Comparison of ENCODE assay signal across 10 mouse cellular contexts in the genomic region with DNA sequence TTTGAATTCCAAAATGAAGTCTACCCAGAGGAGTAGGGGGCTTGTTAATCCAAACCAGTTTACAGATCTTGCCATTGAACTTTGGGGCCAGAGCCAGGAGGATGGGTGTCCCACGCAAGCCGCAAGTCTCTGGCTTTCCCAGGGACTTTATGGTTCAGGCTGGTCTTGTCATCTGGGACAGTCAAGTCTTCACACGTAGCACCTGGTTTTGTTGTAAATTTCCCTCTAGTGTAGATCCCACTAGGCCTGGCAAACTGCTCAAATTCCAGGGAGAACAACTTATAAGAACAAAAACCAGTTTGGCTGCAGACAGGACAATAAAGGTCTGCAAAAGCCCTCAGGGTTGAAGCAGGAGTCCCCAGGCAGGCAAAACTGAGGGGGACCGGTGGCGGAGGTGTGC. TPM values are rescaled to one million over a fixed set of nuclear protein-coding genes. Genes with fewer than 3 reads are reported as not detected.
DNase-seq lines count a peak whose midpoint lies in the region; ATAC-seq and TF ChIP-seq lines count a peak whose summit lies in the region.
"Had no signal": no experiment of that assay in that cellular context is flagged by ENCODE, and none has a peak within 500 bp of the region (broad histone marks: within the 10 kb centered on the region; RNA-seq: fewer than 3 reads in every experiment).

No protein-coding gene starts in this region.

- no peak for TF ChIP-seq POLR2A in small intestine, adult 2 months (IDR thresholded peaks at IDR 0.05; ENCODE audit: low read depth, low read length)

- no peak for ATAC-seq in intestine, embryonic 15.5 days
- no peak for ATAC-seq in intestine, postnatal 0 days
- no peak for ATAC-seq in forebrain, embryonic 13.5 days
- no peak for ATAC-seq in limb, embryonic 11.5 days (ENCODE audit: insufficient number of reproducible peaks, low FRiP score, low TSS enrichment, low read depth)
- no peak for ATAC-seq in frontal cortex, adult (ENCODE audit: low TSS enrichment)

- no peak for DNase-seq in limb, embryonic 11.5 days (ENCODE audit: low spot score)
- DNase-seq in embryo, embryonic 10.5 days (ENCODE audit: low spot score) = no peak
- DNase-seq: kidney, adult 18-20 months; lung, postnatal 10 days; right cerebral cortex, postnatal 4 days had no signal

- 0 out of 2 replicates have a peak overlapping the region, but pooled peaks have one; percentile 99 for H3K4me2 ChIP-seq in intestine, embryonic 15.5 days (replicated peaks)
- no peak overlapping the region for H3K4me2 ChIP-seq in intestine, postnatal 0 days (replicated peaks; ENCODE audit: low read depth)
- H3K4me2 ChIP-seq in forebrain, embryonic 13.5 days = peak overlapping the region; percentile 92; the same call in 1 of the 2 replicates
- peak overlapping the region; percentile 100 for H3K4me2 ChIP-seq in limb, embryonic 11.5 days (ENCODE audit: low read depth, severe bottlenecking)

- H3K9me3 ChIP-seq in intestine, embryonic 15.5 days = no peaks in the 10 kb centered on the region
- no peaks in the 10 kb centered on the region for H3K9me3 ChIP-seq in intestine, postnatal 0 days (ENCODE audit: control insufficient read depth)
- H3K9me3 ChIP-seq in forebrain, embryonic 13.5 days (replicated peaks) = no peaks in the 10 kb centered on the region
- H3K9me3 ChIP-seq in limb, embryonic 11.5 days (ENCODE audit: control insufficient read depth, low read length) = no peaks in the 10 kb centered on the region

- peaks cover 65% of the 10 kb centered on the region for H3K4me1 ChIP-seq in intestine, embryonic 15.5 days (replicated peaks)
- peaks cover 6% of the 10 kb centered on the region; the same call in 1 of the 2 replicates for H3K4me1 ChIP-seq in intestine, postnatal 0 days (replicated peaks; ENCODE audit: control insufficient read depth, insufficient read depth, low read length)
- H3K4me1 ChIP-seq in forebrain, embryonic 13.5 days = peaks cover 75% of the 10 kb centered on the region
- H3K4me1 ChIP-seq in limb, embryonic 11.5 days (ENCODE audit: control insufficient read depth, insufficient read depth, low read length) = peaks cover 57% of the 10 kb centered on the region
- H3K4me1 ChIP-seq in small intestine, adult 2 months (ENCODE audit: control insufficient read depth, insufficient read depth, insufficient read length, low read length) = peaks cover 9% of the 10 kb centered on the region

- no peak for TF ChIP-seq CTCF in intestine, postnatal 0 days (IDR thresholded peaks at IDR 0.05; ENCODE audit: low read depth)
- TF ChIP-seq CTCF in small intestine, adult 2 months (IDR thresholded peaks at IDR 0.05; ENCODE audit: extremely low read depth, insufficient read length, insufficient replicate concordance, low read depth, low read length) = no peak

- H3K36me3 ChIP-seq in intestine, embryonic 15.5 days = no peaks in the 10 kb centered on the region
- H3K36me3 ChIP-seq in intestine, postnatal 0 days (ENCODE audit: control insufficient read depth, insufficient read depth) = 0 out of 2 replicates have a peak, but pooled peaks cover 2% of the 10 kb centered on the region
- H3K36me3 ChIP-seq in forebrain, embryonic 13.5 days (ENCODE audit: poor library complexity, severe bottlenecking) = no peaks in the 10 kb centered on the region
- H3K36me3 ChIP-seq in limb, embryonic 11.5 days (ENCODE audit: control insufficient read depth, insufficient read depth, low read length) = no peaks in the 10 kb centered on the region
- H3K36me3 ChIP-seq in small intestine, adult 2 months (ENCODE audit: control insufficient read depth, insufficient read depth, low read length) = no peaks in the 10 kb centered on the region

- no peak overlapping the region for H3K9ac ChIP-seq in intestine, embryonic 15.5 days
- H3K9ac ChIP-seq in intestine, postnatal 0 days (ENCODE audit: low read depth, low read length) = no peak overlapping the region
- H3K9ac ChIP-seq in forebrain, embryonic 13.5 days = no peak overlapping the region
- no peak overlapping the region; the same call in 1 of the 2 replicates for H3K9ac ChIP-seq in limb, embryonic 11.5 days (ENCODE audit: low read length)

- H3K4me3 ChIP-seq in intestine, embryonic 15.5 days (replicated peaks) = no peak overlapping the region
- H3K4me3 ChIP-seq in intestine, postnatal 0 days (ENCODE audit: low read depth, low read length) = no peak overlapping the region
- no peak overlapping the region for H3K4me3 ChIP-seq in forebrain, embryonic 13.5 days
- peak overlapping the region; percentile 4; the same call in 1 of the 2 replicates for H3K4me3 ChIP-seq in limb, embryonic 11.5 days (ENCODE audit: low read depth, low read length)
- no peak overlapping the region for H3K4me3 ChIP-seq in small intestine, adult 2 months (ENCODE audit: low read depth, low read length)

- WGBS in intestine, embryonic 15.5 days = 69% methylated on average over 5 of the region's 5 CpGs
- WGBS in intestine, postnatal 0 days = 81% methylated on average over 5 of the region's 5 CpGs
- 26% methylated on average over 5 of the region's 5 CpGs for WGBS in forebrain, embryonic 13.5 days
- 6% methylated on average over 5 of the region's 5 CpGs for WGBS in limb, embryonic 11.5 days
- 89% methylated on average over 5 of the region's 5 CpGs for WGBS in small intestine, adult 2 months

- H3K27me3 ChIP-seq in intestine, embryonic 15.5 days (replicated peaks) = peaks cover 19% of the 10 kb centered on the region; the same call in 1 of the 2 replicates
- no peaks in the 10 kb centered on the region for H3K27me3 ChIP-seq in intestine, postnatal 0 days (replicated peaks; ENCODE audit: control insufficient read depth, insufficient read depth, low read length)
- H3K27me3 ChIP-seq in forebrain, embryonic 13.5 days = peaks cover 81% of the 10 kb centered on the region
- H3K27me3 ChIP-seq in limb, embryonic 11.5 days (ENCODE audit: control insufficient read depth, insufficient read depth, low read length) = 0 out of 2 replicates have a peak, but pooled peaks cover 1% of the 10 kb centered on the region
- H3K27me3 ChIP-seq in small intestine, adult 2 months (ENCODE audit: control insufficient read depth, insufficient read depth, low read length) = peaks cover 11% of the 10 kb centered on the region

- no peak overlapping the region for H3K27ac ChIP-seq in intestine, embryonic 15.5 days
- no peak overlapping the region for H3K27ac ChIP-seq in intestine, postnatal 0 days (ENCODE audit: low read depth, low read length)
- H3K27ac ChIP-seq in forebrain, embryonic 13.5 days = no peak overlapping the region
- peak overlapping the region; percentile 72 for H3K27ac ChIP-seq in limb, embryonic 11.5 days (replicated peaks; ENCODE audit: low read depth, low read length)
- H3K27ac ChIP-seq in small intestine, adult 2 months (ENCODE audit: insufficient read depth, low read depth, low read length) = peak overlapping the region; percentile 8; the same call in 1 of the 2 replicates

RNA-seq across cellular contexts. Expression of gene Bmp7, which starts 3.3 kb away (rescaled TPM):
- 17.4 and 22.4 TPM in 2 replicates for polyA plus RNA-seq in intestine, embryonic 15.5 days (2015; fragmentation: Nextera tagmentation; extraction: Ambion mirVana)
- polyA plus RNA-seq in intestine, postnatal 0 days (2015; fragmentation: Nextera tagmentation; extraction: Ambion mirVana) = 37.6 and 41.1 TPM in 2 replicates
- polyA plus RNA-seq in forebrain, embryonic 13.5 days (2015; fragmentation: Nextera tagmentation; extraction: Ambion mirVana) = 6.9 and 7.2 TPM in 2 replicates
- 38.1 and 40.9 TPM in 2 replicates for polyA plus RNA-seq in limb, embryonic 11.5 days (2014; fragmentation: Nextera tagmentation; extraction: Ambion mirVana)
- 15.3 and 23.5 TPM in 2 replicates for polyA plus RNA-seq in small intestine, adult 2 months (2012; rRNA removed)

RNA-seq across cellular contexts. Expression of gene Spo11, which starts 40.7 kb away (rescaled TPM):
- 0.35 TPM in 1 of 2 replicates, not detected in the other for polyA plus RNA-seq in intestine, embryonic 15.5 days (2015; fragmentation: Nextera tagmentation; extraction: Ambion mirVana)
- 0.04 TPM in 1 of 2 replicates, not detected in the other for polyA plus RNA-seq in intestine, postnatal 0 days (2015; fragmentation: Nextera tagmentation; extraction: Ambion mirVana)
- 0.13 and 0.45 TPM in 2 replicates for polyA plus RNA-seq in forebrain, embryonic 13.5 days (2015; fragmentation: Nextera tagmentation; extraction: Ambion mirVana)
- 0.95 and 1.7 TPM in 2 replicates for polyA plus RNA-seq in limb, embryonic 11.5 days (2014; fragmentation: Nextera tagmentation; extraction: Ambion mirVana)
- polyA plus RNA-seq in small intestine, adult 2 months (2012; rRNA removed) = 0.05 and 0.25 TPM in 2 replicates

Comparison
In these comparisons a context has a peak if more than half of its experiments do, and no peak if none do; other contexts are left out.
1. H3K27ac ChIP-seq: peak in limb, embryonic 11.5 days (single experiment) and small intestine, adult 2 months (single experiment); none in intestine, embryonic 15.5 days (single experiment), intestine, postnatal 0 days (single experiment) and forebrain, embryonic 13.5 days (single experiment).